Mouse (Mus musculus) Patski (cell line): ENCODE results near the gene Jazf1. TPM values are rescaled to one million over a fixed set of nuclear protein-coding genes. Genes with fewer than 3 reads are reported as not detected.

Experiments
- ATAC-seq: fragments of 100-300 bp; one replicate; pipeline ENCODE4 v1.8.0; 2021
- CTCF ChIA-PET: fragments of 350-600 bp; sonication (Branson Sonifier 250); formaldehyde crosslinking; loops from one replicate; lab custom pipeline; 2022; ENCODE audit warnings: inconsistent platforms; lab: Charles Lee
- POLR2A ChIA-PET: fragments of 350-600 bp; sonication (Branson Sonifier 250); formaldehyde crosslinking; loops from one replicate; lab custom pipeline; 2022; ENCODE audit warnings: antibody characterized with exemption, inconsistent platforms; lab: Charles Lee
- DNase-seq: peaks from one replicate; pipeline ENCODE4 v3.0.0-alpha.2; 2011; ENCODE audit warnings: low read depth, low spot score
- H3K27me3 ChIP-seq: fragments of 371-371 bp; one replicate; pipeline ENCODE4 v1.5.1; 2021
- CTCF ChIP-seq: fragments of 100-300 bp; IDR thresholded peaks from one replicate; pipeline ENCODE4 v1.5.1; 2021
- in situ Hi-C: fragments of 300-500 bp; cut with MboI; formaldehyde crosslinking; loops from 3 replicates; pipeline ENCODE4 v1.11.1; 2018; ENCODE audit warnings: low pct_unique_long_range_greater_than_20kb, mixed read lengths
- polyA plus RNA-seq: library from polyadenylated mRNA; unstranded; gene quantifications from one replicate; pipeline ENCODE4 v1.2.3, GENCODE M21; 2021

Jazf1 gene
- polyA plus RNA-seq, 1 experiment from 2014 or later: 15.5 TPM

DNA sequence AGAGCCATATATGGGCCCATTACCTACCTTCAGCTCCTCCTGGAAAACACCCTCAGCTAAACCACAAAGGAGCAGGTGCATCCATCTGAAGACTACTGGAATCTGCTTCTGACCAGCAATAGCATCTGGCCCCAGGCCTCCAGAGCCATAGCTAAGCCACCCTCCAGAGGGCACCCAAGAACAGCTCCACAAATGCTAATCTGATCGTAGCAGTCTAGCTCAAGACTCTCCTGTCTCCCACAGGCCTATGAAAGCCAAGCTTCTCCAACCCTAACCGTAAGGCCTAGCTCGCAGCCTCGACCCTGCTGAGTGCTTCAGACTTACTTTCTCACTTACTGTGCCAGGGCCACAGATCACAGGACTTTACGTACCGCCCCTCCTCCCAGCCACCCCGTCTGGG lies 96.3 kb downstream of the Jazf1 start:
- CTCF ChIA-PET: interaction anchor here (0.7 to 8.2 kb wide), 12 partner anchors 9 to 79 kb away, joined by 3 to 46 read pairs (median 4); no protein-coding TSS in a partner anchor
- in situ Hi-C loops: no loop called here

DNA sequence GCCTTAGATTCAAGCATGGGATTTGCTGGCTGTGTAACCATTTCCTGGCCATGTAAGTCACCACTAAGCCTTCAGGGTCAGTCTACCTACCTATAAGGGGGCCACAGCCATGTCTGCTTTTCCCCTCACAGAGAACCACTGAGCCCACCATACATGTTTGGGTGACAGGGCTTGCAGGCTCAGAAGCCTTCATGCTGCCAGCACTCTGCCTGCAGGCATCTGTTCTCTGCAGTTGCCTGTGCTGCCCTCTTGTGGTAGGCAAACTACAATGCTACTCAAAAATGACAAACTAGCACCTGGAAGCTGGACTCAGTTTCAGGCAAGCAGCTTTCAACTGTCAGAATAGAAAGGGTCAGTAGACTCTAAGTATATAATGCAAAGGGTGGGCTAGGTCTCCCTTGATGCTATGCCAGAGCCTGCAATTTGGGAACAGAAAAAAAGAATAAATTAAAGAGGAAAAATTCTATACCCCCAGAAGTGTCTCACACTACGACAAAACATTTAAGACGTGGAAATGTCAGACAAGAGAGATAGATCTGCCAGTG lies 98.6 kb downstream of the Jazf1 start:
- CTCF ChIA-PET: interaction anchor here (1.1 to 8.2 kb wide), 10 partner anchors 9 to 714 kb away, joined by 3 to 46 read pairs (median 6); no protein-coding TSS in a partner anchor
- in situ Hi-C loops: no loop called here
- no peaks in the 10 kb centered on the region for H3K27me3 ChIP-seq
- POLR2A ChIA-PET: no interaction called here
- peak; percentile 90 for TF ChIP-seq CTCF
- DNase-seq (no peak), ATAC-seq (no peak)

More for the DNA sequence above, 96.3 kb downstream of the Jazf1 start:
- peak; percentile 69 for ATAC-seq
- no peaks in the 10 kb centered on the region for H3K27me3 ChIP-seq
- POLR2A ChIA-PET: no interaction called here
- DNase-seq: no peak
- TF ChIP-seq CTCF: peak; percentile 62

DNA sequence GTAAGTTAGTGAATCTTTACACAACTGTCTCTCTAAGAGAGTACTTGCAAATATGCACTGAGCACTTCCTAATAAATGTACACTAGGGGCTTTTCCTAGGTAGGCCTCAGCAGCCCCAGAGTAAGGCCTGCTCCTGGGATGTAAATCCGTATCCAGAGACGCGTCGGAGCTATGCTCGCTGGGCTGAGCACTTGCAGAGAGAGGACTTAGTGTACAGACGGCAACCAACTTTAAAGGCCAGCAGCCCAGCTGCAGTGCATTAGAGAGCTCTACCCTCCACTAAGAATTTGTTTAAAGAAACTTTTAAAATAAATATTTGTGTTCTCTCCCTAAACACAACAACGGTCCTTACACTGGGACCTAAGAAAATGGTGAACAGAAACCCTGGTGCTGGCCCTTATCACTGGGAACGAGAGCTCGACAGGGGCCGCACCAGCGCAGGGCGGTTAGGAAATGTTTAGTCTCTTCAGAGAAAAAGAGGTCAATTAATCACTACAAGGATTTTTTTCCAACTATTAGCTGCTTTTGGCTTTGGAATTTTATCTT lies 100.0 kb downstream of the Jazf1 start:
- ATAC-seq: no peak
- POLR2A ChIA-PET: no interaction called here
- no peaks in the 10 kb centered on the region for H3K27me3 ChIP-seq
- no peak for TF ChIP-seq CTCF
- no peak for DNase-seq
- in situ Hi-C loops: no loop called here
- CTCF ChIA-PET: interaction anchor here (0.9 to 8.2 kb wide), 5 partner anchors 11 to 35 kb away, joined by 3 to 46 read pairs (median 5); no protein-coding TSS in a partner anchor

DNA sequence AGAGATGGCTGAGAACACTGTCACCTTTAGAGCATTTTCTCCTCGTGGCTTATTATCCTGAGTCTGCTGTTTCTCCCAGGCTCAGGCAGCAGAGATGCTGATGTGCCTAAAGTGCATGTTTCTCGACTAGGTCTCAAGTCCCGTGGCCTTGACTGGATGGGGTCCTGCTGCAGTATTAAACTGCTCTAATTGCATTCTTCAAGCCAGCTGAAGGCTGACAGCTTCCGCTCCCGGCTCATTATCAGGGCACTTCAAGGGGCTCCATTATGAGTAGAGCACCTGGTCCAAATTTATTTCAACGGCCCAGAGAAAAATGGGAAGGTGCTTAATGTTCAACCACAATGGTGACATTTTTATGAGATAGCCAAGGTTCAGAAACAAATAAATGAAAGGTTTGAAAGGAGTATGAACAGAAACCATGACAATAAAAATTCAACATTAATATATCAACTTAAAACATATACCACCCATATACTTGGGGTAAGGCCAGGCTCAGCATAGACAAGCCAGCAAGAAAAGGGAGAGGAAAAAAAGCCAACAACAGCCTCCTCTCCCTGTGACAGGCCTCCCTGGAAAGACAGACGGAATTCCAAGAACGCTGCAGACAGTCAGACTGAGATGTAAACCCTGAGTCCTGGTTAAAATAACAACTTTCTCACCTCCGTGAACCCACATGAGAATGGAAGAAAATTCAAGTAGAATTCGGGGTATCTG lies 100.7 kb downstream of the Jazf1 start:
- no peaks in the 10 kb centered on the region for H3K27me3 ChIP-seq
- no peak for ATAC-seq
- DNase-seq: no peak
- POLR2A ChIA-PET: no interaction called here
- CTCF ChIA-PET: interaction anchor here (3.5 to 8.2 kb wide), 2 partner anchors 11 to 12 kb away, joined by 20 to 46 read pairs; no protein-coding TSS in a partner anchor
- no peak for TF ChIP-seq CTCF
- in situ Hi-C loops: no loop called here

DNA sequence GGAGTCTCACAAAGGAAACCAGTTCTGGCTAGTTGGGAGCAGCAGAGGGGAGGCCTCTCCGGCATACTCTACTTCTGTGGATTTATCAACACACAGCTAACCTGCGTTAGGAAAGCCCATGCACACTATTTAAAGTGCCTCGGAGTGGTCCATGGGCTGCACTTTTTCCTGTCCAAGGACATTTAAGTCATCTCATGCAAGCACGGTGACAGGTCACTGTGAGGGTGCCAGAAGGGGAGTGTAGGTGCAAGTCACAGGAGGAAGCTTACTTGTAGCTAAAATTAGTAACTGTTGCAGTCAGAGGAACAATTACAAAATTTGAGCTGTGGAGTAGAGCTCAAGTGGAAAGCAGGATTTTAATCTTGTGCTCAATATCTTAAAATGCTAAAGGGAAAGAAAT lies 102.4 kb downstream of the Jazf1 start:
- CTCF ChIA-PET: interaction anchor here (1.2 kb wide), 2 partner anchors 8 to 19 kb away, joined by 4 read pairs; no protein-coding TSS in a partner anchor
- POLR2A ChIA-PET: no interaction called here
- in situ Hi-C loops: no loop called here
- ATAC-seq (no peak), DNase-seq (no peak)
- no peaks in the 10 kb centered on the region for H3K27me3 ChIP-seq
- TF ChIP-seq CTCF: no peak

DNA sequence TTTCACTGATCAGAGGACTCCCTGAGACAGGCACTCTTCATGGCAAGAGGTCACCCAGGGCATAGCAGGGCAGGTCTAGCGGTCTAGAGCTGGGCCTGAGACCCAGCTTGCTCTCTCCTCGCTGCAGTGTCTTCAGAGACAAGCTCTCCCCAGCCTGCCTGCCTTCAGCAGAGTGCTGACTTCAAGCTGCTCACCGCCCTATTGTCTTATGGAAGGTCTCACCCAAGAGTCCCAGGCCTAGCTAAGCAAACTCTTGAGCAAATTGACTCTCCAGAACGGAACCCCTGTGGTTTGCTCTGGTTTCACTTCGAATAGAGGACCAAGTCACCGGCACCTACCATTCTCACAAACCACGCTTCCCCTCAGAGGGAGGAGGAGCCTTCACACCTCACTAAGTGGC lies 103.1 kb downstream of the Jazf1 start:
- no peak for TF ChIP-seq CTCF
- in situ Hi-C loops: no loop called here
- H3K27me3 ChIP-seq: no peaks in the 10 kb centered on the region
- DNase-seq (no peak), ATAC-seq (no peak)
- ChIA-PET CTCF (interaction anchor here (1.2 kb wide), 2 partner anchors 9 to 19 kb away, joined by 4 read pairs; no protein-coding TSS in a partner anchor), POLR2A (interaction anchor here (0.5 kb wide), 1 partner anchor 736 kb away, joined by 3 read pairs; no protein-coding TSS in a partner anchor)

DNA sequence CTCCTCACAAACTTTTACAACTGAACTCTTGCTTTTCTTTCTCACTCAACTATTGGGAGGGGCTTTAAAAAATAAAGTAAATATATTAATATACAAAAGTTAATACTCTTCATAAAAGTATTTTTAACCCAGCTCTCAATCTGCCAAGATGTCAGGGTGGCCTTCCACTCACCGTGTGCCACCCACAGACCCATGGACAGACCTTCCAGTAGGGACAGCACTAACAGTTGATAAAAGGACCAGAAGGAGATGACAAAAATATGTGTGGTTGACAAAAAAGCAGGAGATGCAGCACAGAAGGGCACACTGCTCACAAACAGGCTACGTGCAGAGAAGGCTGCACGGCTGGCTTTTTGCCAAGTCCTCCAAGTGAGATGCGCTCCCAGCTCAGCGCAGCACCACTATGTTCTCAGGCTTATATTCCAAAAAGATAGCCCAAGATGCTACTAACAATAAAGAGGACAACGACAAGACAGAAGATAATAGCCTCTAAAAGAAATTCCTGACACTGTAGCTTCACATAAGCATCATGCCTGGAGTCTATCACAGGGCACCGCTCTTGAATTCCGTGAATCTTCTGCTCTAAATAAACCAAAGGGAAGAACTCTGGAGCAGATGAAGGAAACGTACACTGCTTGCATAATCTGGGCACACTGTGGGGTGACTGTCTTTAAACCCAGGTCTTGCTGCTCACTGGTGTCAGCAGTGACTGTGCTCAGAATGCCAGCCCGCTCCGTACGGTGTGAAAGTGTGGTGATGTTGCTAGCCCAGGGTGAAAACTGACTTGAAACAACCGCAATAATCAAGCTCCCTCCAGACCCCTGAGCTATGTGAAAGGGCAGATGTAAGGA lies 104.4 kb downstream of the Jazf1 start:
- POLR2A ChIA-PET: no interaction called here
- no peak for ATAC-seq
- DNase-seq: no peak
- in situ Hi-C loops: no loop called here
- CTCF ChIA-PET: interaction anchor here (1.4 to 3.8 kb wide), 3 partner anchors 8 to 23 kb away, joined by 3 to 21 read pairs (median 7); no protein-coding TSS in a partner anchor
- no peaks in the 10 kb centered on the region for H3K27me3 ChIP-seq
- no peak for TF ChIP-seq CTCF

DNA sequence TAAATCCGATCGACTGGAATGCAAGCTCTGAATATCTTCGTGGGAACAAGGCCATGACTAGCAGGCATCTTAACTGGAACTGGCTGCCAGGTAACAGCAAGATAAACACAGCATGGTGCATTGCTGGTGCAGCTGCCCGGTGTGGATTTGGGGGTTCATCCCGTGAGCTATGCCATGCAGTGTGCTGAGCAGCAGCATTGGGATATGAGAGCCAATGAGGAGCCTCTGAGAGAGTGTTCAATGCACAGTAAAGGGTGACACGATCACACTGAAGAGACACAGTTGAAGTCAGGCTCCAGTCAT lies 105.0 kb downstream of the Jazf1 start:
- in situ Hi-C loops: no loop called here
- CTCF ChIA-PET: interaction anchor here (1.4 to 3.8 kb wide), 3 partner anchors 9 to 24 kb away, joined by 3 to 21 read pairs (median 7); no protein-coding TSS in a partner anchor
- H3K27me3 ChIP-seq: no peaks in the 10 kb centered on the region
- ATAC-seq: no peak
- DNase-seq: no peak
- no peak for TF ChIP-seq CTCF
- POLR2A ChIA-PET: no interaction called here

DNA sequence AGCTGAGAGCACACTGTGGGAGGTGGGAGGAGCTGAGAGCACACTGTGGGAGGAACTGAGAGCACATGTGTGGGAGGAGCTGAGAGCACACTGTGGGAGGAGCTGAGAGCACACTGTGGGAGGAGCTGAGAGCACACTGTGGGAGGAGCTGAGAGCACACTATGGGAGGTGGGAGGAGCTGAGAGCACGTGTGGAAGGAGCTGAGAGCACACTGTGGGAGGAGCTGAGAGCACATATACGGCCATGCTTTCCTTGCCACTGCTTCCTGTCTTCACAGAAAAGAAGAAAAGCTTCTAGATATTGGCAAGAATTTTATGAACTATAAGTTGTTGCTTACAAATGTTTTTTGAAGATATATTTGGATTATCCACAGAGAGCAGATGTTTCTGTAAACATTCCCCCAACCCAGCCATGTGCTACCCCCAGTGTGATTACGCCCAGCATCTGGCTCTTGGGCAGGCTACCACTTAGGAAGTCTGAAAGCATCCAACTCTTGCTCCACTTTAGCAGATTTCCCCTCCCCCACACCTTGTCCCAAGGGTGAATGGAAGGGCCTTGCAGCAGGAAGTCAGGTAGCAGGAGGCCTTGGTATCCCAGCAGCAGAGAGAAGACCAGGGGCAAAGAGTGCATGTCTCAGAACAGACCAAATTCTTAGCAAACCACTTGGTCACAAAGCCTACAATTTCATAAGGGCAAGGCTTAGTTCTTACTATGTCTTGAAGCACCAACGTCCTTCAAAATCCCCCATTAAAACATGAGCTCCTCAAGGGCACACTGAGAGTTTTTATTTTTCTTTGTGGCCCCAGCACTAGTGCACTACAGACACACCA lies 105.6 kb downstream of the Jazf1 start:
- DNase-seq: no peak
- POLR2A ChIA-PET: no interaction called here
- TF ChIP-seq CTCF: no peak

More for the DNA sequence above, 105.6 kb downstream of the Jazf1 start:
- no peaks in the 10 kb centered on the region for H3K27me3 ChIP-seq
- CTCF ChIA-PET: interaction anchor here (1.4 to 3.8 kb wide), 3 partner anchors 9 to 24 kb away, joined by 3 to 21 read pairs (median 7); no protein-coding TSS in a partner anchor
- no peak for ATAC-seq
- in situ Hi-C loops: no loop called here
